Mouse (Mus musculus): ENCODE measurements around the gene Stxbp3. TPM values are rescaled to one million over a fixed set of nuclear protein-coding genes. Genes with fewer than 3 reads are reported as not detected.

Stxbp3 gene
- polyA plus RNA-seq (2015; fragmentation: Nextera tagmentation; extraction: Ambion mirVana) = 13.9 and 16.9 TPM in 2 replicates

GRCm38 (mm10) chr3:108840000-108840715, at the start of gene Stxbp3:
Gene Stxbp3, minus strand, starts transcription at chr3:108840526.

GRCm38 (mm10) chr3:108889908-108890307, 49.6 kb upstream of the Stxbp3 start, which contains the start of gene Fndc7:
Gene Fndc7, minus strand, starts transcription at chr3:108890008.

Other genes starting within 250 kb of the Stxbp3 start
- 61.6 and 66.7 TPM in 2 replicates for gene Wdr47, start 249.2 kb downstream of the Stxbp3 start, polyA plus RNA-seq (2015; fragmentation: Nextera tagmentation; extraction: Ambion mirVana)
- gene Clcc1, start 186.6 kb downstream of the Stxbp3 start, polyA plus RNA-seq (2015; fragmentation: Nextera tagmentation; extraction: Ambion mirVana) = 39.7 and 44.1 TPM in 2 replicates
- gene Gpsm2, start 118.2 kb downstream of the Stxbp3 start, polyA plus RNA-seq (2015; fragmentation: Nextera tagmentation; extraction: Ambion mirVana) = 16.1 and 18.6 TPM in 2 replicates
- gene Aknad1, start 100.9 kb downstream of the Stxbp3 start, polyA plus RNA-seq (2015; fragmentation: Nextera tagmentation; extraction: Ambion mirVana) = not detected in 2 replicates
- gene Fndc7, start 49.5 kb upstream of the Stxbp3 start, polyA plus RNA-seq (2015; fragmentation: Nextera tagmentation; extraction: Ambion mirVana) = not detected in 2 replicates
- gene Prpf38b, start 71.2 kb upstream of the Stxbp3 start, polyA plus RNA-seq (2015; fragmentation: Nextera tagmentation; extraction: Ambion mirVana) = 41.8 and 42.1 TPM in 2 replicates
- gene Henmt1, start 99.3 kb upstream of the Stxbp3 start, polyA plus RNA-seq (2015; fragmentation: Nextera tagmentation; extraction: Ambion mirVana) = 2.5 and 4.0 TPM in 2 replicates
- 1.5 and 1.7 TPM in 2 replicates for gene Gm9857, start 99.9 kb upstream of the Stxbp3 start, polyA plus RNA-seq (2015; fragmentation: Nextera tagmentation; extraction: Ambion mirVana)
- 23.9 and 27.0 TPM in 2 replicates for gene Fam102b, start 187.1 kb upstream of the Stxbp3 start, polyA plus RNA-seq (2015; fragmentation: Nextera tagmentation; extraction: Ambion mirVana)
- gene Slc25a54, start 239.9 kb upstream of the Stxbp3 start, polyA plus RNA-seq (2015; fragmentation: Nextera tagmentation; extraction: Ambion mirVana) = not detected in 2 replicates

All from neural tube, postnatal 0 days (tissue).